ENCODE assay signal across 8 mouse cellular contexts in the genomic region with DNA sequence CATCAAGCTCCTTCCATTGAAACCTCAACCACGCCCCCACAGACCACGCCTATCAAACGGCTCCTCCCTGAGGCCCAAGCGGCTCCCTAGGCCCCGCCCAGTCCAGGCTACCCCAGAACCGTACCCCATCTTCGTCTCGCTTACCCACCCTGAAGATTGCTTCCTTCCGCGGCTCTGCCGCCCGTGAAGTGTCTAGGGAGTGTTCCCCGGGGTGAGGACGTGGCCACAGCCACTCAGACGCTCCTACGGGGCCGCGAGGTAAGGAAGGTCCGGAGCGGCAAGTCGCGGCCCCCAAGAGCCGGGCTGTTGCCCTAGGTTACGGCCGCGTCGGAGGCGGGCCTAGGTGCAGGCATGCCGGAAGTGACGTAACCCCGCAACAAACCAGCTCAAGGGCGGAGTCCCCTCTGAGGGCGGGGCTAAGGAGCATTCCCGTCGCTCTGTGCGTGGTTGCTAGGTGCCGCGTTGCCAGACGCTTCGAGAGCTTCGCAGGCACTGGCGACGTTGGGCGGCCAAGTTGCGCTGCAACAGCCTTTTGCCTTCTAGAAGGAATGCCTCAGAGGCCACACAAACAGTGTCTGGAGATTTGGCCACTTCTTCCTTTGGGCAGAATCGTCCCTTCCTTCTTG. TPM values are rescaled to one million over a fixed set of nuclear protein-coding genes. Genes with fewer than 3 reads are reported as not detected.
DNase-seq lines count a peak whose midpoint lies in the region; ATAC-seq and TF ChIP-seq lines count a peak whose summit lies in the region.

A gene (minus strand): TSS at position 329 of the 626 bp plus-strand sequence.

- peak within 1 kb of the TSS; percentile 74 for H3K4me3 ChIP-seq in forebrain, embryonic 10.5 days
- peak within 1 kb of the TSS; percentile 82 for H3K4me3 ChIP-seq in heart, embryonic 15.5 days
- H3K4me3 ChIP-seq in liver, embryonic 14.5 days (ENCODE audit: insufficient read depth in 1 of 2, low read depth in 2 of 2, low read length in 2 of 2): peak within 1 kb of the TSS; percentile 83 to 90
- H3K4me3 ChIP-seq in neural tube, embryonic 11.5 days (ENCODE audit: low read depth, low read length): peak within 1 kb of the TSS; percentile 53
- peak within 1 kb of the TSS; percentile 76 for H3K4me3 ChIP-seq in stomach, postnatal 0 days (ENCODE audit: low read depth, low read length)

- H3K36me3 ChIP-seq in forebrain, embryonic 10.5 days (replicated peaks): peaks cover 26% of the 10 kb centered on the region
- peaks cover 18% of the 10 kb centered on the region for H3K36me3 ChIP-seq in heart, embryonic 15.5 days
- H3K36me3 ChIP-seq in liver, embryonic 14.5 days (replicated peaks; ENCODE audit: control insufficient read depth, insufficient read depth, low read depth): no peaks in the 10 kb centered on the region
- no peaks in the 10 kb centered on the region for H3K36me3 ChIP-seq in neural tube, embryonic 11.5 days (ENCODE audit: control insufficient read depth, insufficient read depth, low read length)
- no peaks in the 10 kb centered on the region; the same call in 1 of the 2 replicates for H3K36me3 ChIP-seq in stomach, postnatal 0 days (ENCODE audit: control insufficient read depth, insufficient read depth, low read length)

- H3K4me2 ChIP-seq in heart, embryonic 15.5 days: peak within 1 kb of the TSS; percentile 94
- peak within 1 kb of the TSS; percentile 92 for H3K4me2 ChIP-seq in liver, embryonic 14.5 days (ENCODE audit: low read depth)
- H3K4me2 ChIP-seq in neural tube, embryonic 11.5 days (ENCODE audit: low read depth): peak within 1 kb of the TSS; percentile 59
- peak within 1 kb of the TSS; percentile 86 for H3K4me2 ChIP-seq in stomach, postnatal 0 days (replicated peaks; ENCODE audit: low read depth)

- H3K9ac ChIP-seq in heart, embryonic 15.5 days: peak within 1 kb of the TSS; percentile 53
- peak within 1 kb of the TSS; percentile 55 for H3K9ac ChIP-seq in liver, embryonic 14.5 days (replicated peaks)
- 0 out of 2 replicates have a peak within 1 kb of the TSS, but pooled peaks have one; percentile 23 for H3K9ac ChIP-seq in neural tube, embryonic 11.5 days (ENCODE audit: low read length)
- H3K9ac ChIP-seq in stomach, postnatal 0 days (ENCODE audit: low read length): 0 out of 2 replicates have a peak within 1 kb of the TSS, but pooled peaks have one; percentile 28

- peaks cover 32% of the 10 kb centered on the region for H3K4me1 ChIP-seq in forebrain, embryonic 10.5 days
- peaks cover 13% of the 10 kb centered on the region for H3K4me1 ChIP-seq in heart, embryonic 15.5 days (replicated peaks)
- H3K4me1 ChIP-seq in liver, embryonic 14.5 days (replicated peaks; ENCODE audit: control insufficient read depth in 2 of 2, insufficient read depth in 2 of 2, low read length in 1 of 2): peaks cover 8 to 16% of the 10 kb centered on the region in 2 experiments
- H3K4me1 ChIP-seq in neural tube, embryonic 11.5 days (ENCODE audit: control insufficient read depth, insufficient read depth, low read length): no peaks in the 10 kb centered on the region
- 0 out of 2 replicates have a peak, but pooled peaks cover 2% of the 10 kb centered on the region for H3K4me1 ChIP-seq in stomach, postnatal 0 days (replicated peaks; ENCODE audit: control insufficient read depth, insufficient read depth)

- ATAC-seq in heart, embryonic 15.5 days (replicated peaks; ENCODE audit: insufficient number of reproducible peaks, insufficient read depth, low FRiP score, low read depth): peak; percentile 99
- peak; percentile 96 for ATAC-seq in liver, embryonic 14.5 days (ENCODE audit: insufficient read depth)
- peak; percentile 99 for ATAC-seq in neural tube, embryonic 11.5 days (ENCODE audit: insufficient read depth, low FRiP score, low TSS enrichment)
- peak; percentile 99 for ATAC-seq in stomach, postnatal 0 days (ENCODE audit: low FRiP score, low TSS enrichment)

- TF ChIP-seq EP300 in liver, embryonic 14.5 days (IDR thresholded peaks at IDR 0.05; ENCODE audit: low read depth): no peak
- no peak for TF ChIP-seq EP300 in stomach, postnatal 0 days (optimal IDR thresholded peaks at IDR 0.05)

- no peaks in the 10 kb centered on the region for H3K9me3 ChIP-seq in forebrain, embryonic 10.5 days
- H3K9me3 ChIP-seq in heart, embryonic 15.5 days (replicated peaks): no peaks in the 10 kb centered on the region
- H3K9me3 ChIP-seq in liver, embryonic 14.5 days (ENCODE audit: control insufficient read depth, low read length): no peaks in the 10 kb centered on the region
- no peaks in the 10 kb centered on the region for H3K9me3 ChIP-seq in neural tube, embryonic 11.5 days (ENCODE audit: control insufficient read depth, low read length)
- no peaks in the 10 kb centered on the region for H3K9me3 ChIP-seq in stomach, postnatal 0 days (ENCODE audit: control insufficient read depth, low read length)

- TF ChIP-seq CTCF in liver, embryonic 14.5 days (IDR thresholded peaks at IDR 0.05; ENCODE audit: low read depth): peak; percentile 49; the same call in 1 of the 2 replicates
- TF ChIP-seq CTCF in stomach, postnatal 0 days (IDR thresholded peaks at IDR 0.05; ENCODE audit: low read depth): peak; percentile 64

- peak; percentile 96 to 98 for DNase-seq in CD8-positive naive resting alpha-beta T cell, adult 2 months (ENCODE audit: low read depth in 2 of 2, low spot score in 2 of 2)
- DNase-seq in c-Kit-positive CD71-negative TER-119-negative erythroid progenitor cells, embryonic 14.5 days (ENCODE audit: low read depth): peak; percentile 97
- peak; percentile 97 for DNase-seq in forebrain, embryonic 10.5 days (ENCODE audit: extremely low spot score, low spot score)
- DNase-seq in kidney, postnatal 25 days: peak; percentile 99
- peak; percentile 97 to 98 (median 97) for DNase-seq in liver, embryonic 14.5 days (ENCODE audit: low read depth in 3 of 3, low spot score in 3 of 3)
- peak; percentile 99 for DNase-seq in neural tube, embryonic 11.5 days (ENCODE audit: low spot score)
- peak; percentile 99 for DNase-seq in stomach, postnatal 0 days (ENCODE audit: low spot score)

- under 1% methylated on average over 46 of the region's 46 CpGs for WGBS in forebrain, embryonic 10.5 days
- under 1% methylated on average over 46 of the region's 46 CpGs for WGBS in heart, embryonic 15.5 days
- under 1% methylated on average over 46 of the region's 46 CpGs for WGBS in liver, embryonic 14.5 days (ENCODE audit: insufficient replicate concordance)
- under 1% methylated on average over 46 of the region's 46 CpGs for WGBS in neural tube, embryonic 11.5 days
- under 1% methylated on average over 46 of the region's 46 CpGs for WGBS in stomach, postnatal 0 days

- no peaks in the 10 kb centered on the region for H3K27me3 ChIP-seq in forebrain, embryonic 10.5 days (ENCODE audit: poor library complexity, severe bottlenecking)
- no peaks in the 10 kb centered on the region for H3K27me3 ChIP-seq in heart, embryonic 15.5 days
- no peaks in the 10 kb centered on the region for H3K27me3 ChIP-seq in liver, embryonic 14.5 days (ENCODE audit: control insufficient read depth, insufficient read depth, low read length)
- no peaks in the 10 kb centered on the region for H3K27me3 ChIP-seq in neural tube, embryonic 11.5 days (ENCODE audit: control insufficient read depth, insufficient read depth, low read length)
- no peaks in the 10 kb centered on the region for H3K27me3 ChIP-seq in stomach, postnatal 0 days (ENCODE audit: control insufficient read depth, insufficient read depth, low read length)

- H3K27ac ChIP-seq in forebrain, embryonic 10.5 days: peak within 1 kb of the TSS; percentile 81
- H3K27ac ChIP-seq in heart, embryonic 15.5 days: no peak within 1 kb of the TSS
- H3K27ac ChIP-seq in liver, embryonic 14.5 days: no peak within 1 kb of the TSS
- H3K27ac ChIP-seq in neural tube, embryonic 11.5 days (ENCODE audit: low read depth, low read length): no peak within 1 kb of the TSS
- no peak within 1 kb of the TSS for H3K27ac ChIP-seq in stomach, postnatal 0 days (replicated peaks)

RNA-seq across cellular contexts. Expression of the gene that starts here (rescaled TPM):
- polyA plus RNA-seq in forebrain, embryonic 10.5 days (2016; fragmentation: Nextera tagmentation; extraction: Ambion mirVana): 2.4 and 2.9 TPM in 2 replicates
- 0.58 and 0.77 TPM in 2 replicates for polyA plus RNA-seq in heart, embryonic 15.5 days (2015; fragmentation: Nextera tagmentation; extraction: Ambion mirVana)
- polyA plus RNA-seq in liver, embryonic 14.5 days (2012; rRNA removed): 0.25 and 0.29 TPM in 2 replicates
- 0.18 and 0.20 TPM in 2 replicates for polyA plus RNA-seq in liver, embryonic 14.5 days (2014; fragmentation: Nextera tagmentation; extraction: Ambion mirVana)
- 2.8 and 3.4 TPM in 2 replicates for polyA plus RNA-seq in neural tube, embryonic 11.5 days (2014; fragmentation: Nextera tagmentation; extraction: Ambion mirVana)
- 0.45 and 0.56 TPM in 2 replicates for polyA plus RNA-seq in stomach, postnatal 0 days (2015; fragmentation: Nextera tagmentation; extraction: Ambion mirVana)

Comparison
In these comparisons a context has a peak if more than half of its experiments do, and no peak if none do; other contexts are left out.
1. Peak in ATAC-seq, H3K4me3 ChIP-seq, H3K9ac ChIP-seq and H3K4me2 ChIP-seq in heart, embryonic 15.5 days; RNA of the gene not detected or under 1 TPM.
2. Peak in DNase-seq, ATAC-seq, H3K4me3 ChIP-seq, H3K9ac ChIP-seq and H3K4me2 ChIP-seq in liver, embryonic 14.5 days; RNA of the gene not detected or under 1 TPM.
3. Peak in DNase-seq, ATAC-seq, H3K4me3 ChIP-seq, H3K9ac ChIP-seq and H3K4me2 ChIP-seq in stomach, postnatal 0 days; RNA of the gene not detected or under 1 TPM.